Mouse (Mus musculus) fat pad, adult 2 months (tissue): ENCODE results near the gene Atp2b4.
A peak's percentile ranks its signal among the peaks of the same experiment; 100 is the strongest.

ENCODE experiments used
- DNase-seq: peaks from one replicate; pipeline ENCODE4 v3.0.0-alpha.2; 2011; ENCODE audit warnings: low read depth, low spot score; ENCODE audit errors: extremely low read depth

Atp2b4 gene

GRCm38 (mm10) chr1:133800948-133801393, at the start of gene Atp2b4:
Atp2b4 (minus strand) TSS chr1:133801041.
- DNase-seq: peak; percentile 63

DNA sequence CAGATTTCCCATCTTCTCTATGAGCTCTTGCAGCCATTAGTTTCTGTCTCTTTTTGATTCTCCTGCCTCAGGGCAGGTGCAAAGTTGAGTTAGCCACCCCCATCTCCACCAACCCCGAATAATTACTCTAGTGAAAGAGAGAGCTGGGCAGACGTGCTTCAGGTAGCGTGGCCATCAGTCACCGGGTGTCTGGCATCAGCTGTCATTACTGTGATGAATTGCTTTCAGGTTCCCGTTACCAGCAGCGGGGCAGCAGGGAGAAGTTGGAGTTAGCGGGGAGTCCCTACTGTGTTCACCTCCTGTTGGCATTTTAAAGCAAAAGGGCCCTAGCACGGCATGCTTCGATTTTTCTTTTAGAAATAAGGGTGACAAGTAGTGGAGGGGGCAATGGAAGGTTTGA, 43.9 kb upstream of the Atp2b4 start:
- DNase-seq: no peak

DNA sequence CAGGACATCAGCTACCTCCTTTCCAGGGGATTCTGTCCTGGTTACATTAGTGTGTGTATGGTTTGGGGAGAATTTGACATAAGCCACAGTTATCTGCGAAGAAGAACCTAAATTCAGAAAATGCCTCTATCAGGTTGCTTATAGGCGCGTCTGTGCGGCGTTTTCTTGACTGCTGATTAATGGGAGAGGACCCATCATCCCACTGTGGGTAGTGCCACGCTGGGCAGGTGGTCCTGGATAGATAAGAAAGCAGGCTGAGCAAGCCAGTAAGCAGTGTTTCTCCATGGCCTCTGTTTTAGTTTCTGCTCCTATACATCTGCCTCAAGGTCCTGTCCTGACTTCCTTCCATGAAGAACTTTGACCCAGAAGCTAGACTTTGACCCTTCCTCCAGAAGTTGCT, 43.1 kb upstream of the Atp2b4 start:
- no peak for DNase-seq

DNA sequence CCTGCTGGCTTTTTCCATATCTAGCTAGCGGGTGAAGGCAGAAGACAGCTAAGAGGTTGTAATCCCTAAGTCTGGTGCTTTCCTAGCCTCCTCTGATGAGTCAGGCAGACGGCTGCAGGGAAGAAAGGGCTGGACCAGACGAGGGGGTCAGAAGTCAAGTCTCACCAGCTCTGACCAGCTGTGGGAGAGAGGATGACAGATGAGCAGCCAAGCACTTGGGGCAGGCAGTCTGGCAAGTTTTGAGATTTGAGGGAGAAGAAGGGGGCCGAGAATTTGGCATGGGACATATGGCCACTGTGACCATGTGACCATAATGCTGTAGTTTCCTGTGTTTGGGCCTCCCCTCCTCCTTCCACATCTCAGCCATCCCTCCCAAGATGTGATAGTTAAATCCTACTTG, 42.5 kb upstream of the Atp2b4 start:
- DNase-seq: no peak

DNA sequence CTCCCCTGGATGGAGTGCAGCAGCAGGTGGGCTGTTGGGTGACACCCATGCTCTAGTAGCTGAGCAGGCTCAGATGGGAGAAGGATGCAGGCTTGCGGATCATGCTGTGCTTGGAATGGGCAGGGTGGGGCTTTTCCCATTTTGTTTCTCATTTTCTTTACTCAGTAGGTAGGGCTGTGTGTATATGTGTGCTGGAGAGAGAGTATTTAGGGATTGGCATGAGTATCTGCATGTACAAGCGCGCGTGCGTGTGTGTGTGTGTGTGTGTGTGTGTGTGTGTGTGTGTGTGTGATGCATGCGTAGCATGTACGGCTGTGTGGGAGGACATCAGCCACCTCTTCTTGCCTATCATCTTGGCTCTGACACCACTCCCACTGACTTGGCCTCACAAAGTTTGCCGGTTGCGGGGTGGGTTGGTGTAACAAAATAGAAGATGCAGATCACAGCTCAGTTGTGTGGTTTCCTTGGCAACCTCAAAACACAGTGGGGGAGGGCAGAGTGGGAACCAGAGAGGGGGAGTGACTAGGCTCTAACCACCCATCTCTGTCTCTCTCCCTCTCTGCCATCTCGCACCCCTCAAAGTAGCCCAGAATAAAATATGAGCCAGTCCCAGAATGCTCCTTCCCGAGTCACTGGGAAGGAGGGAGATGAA, 41.4 kb upstream of the Atp2b4 start:
- DNase-seq: no peak

DNA sequence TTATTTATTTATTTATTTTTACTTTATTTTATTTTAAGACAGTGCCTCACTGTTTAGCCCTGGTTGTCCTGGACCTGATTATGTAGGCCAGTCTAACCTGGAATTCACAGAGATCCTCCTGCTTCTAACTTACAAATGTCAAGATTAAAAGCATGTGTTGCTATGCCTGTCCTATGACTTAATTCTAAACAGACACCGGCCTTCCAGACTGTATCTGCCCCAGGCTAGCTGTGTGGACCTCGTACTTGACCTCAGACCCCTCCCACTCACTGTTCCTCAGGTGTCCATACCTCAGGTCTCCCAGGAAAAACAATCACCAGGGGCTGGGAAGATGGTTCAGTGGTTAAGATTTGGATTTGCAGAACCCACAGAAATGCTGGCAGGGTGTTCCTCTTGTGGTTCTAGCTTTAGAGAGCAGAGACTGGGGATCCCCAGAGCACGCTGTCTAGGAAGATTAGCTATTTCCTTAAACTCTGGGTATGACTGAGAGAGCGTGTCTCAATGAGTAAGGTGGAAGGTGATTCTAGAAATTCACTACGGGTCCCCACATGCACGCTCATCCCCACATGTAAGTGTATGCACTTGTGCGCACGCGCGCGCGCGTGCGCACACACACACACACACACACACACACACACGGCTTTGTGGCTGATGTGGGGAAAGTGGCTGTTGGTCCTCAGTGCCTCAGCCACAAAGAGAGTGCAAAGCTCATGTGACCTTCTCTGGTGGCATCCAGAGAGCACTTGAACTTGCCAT, 40.5 kb upstream of the Atp2b4 start:
- DNase-seq: no peak

- no peak for DNase-seq
Observed at GRCm38 (mm10) chr1:133840530-133840929, 39.7 kb upstream of the Atp2b4 start.

DNA sequence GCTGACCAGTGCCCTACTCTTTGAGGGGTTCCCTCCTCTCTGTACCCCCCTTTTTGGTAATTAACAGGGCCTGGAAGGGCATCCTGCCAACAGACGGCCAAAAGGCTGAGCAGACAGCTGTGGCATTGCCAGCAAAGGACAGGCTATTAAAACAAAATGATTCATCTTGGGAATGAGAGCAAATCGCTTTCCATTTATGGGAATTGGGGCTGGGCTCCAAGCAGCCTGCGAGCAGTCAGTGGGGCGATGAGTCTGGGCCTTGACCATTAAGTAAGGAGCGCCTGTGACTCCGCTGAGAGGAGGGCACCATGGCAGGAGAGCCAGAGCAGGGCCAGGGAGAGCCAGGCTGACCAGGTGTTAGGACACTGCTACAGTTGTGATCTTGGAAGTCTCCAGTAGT, 33.5 kb upstream of the Atp2b4 start:
- no peak for DNase-seq

DNA sequence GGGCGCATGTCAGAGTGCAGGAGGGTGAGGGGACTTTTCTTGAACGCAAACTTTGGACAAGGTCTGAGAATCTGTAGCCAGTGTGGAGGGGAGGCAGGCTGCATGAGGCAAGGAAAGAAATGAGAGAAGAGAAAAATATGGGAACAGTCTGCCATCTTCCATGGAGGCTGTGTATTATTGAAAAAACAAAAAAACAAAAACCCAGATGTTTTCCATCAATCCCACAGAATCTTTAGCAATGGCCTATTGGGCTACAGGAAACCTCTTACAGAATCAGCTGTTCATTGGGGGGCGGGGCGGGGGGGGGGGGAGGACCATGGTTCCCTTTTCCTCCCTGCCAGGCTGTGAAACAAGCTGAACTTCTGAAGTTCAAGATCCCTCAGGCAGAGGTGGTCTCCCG, 31.9 kb upstream of the Atp2b4 start:
- no peak for DNase-seq

- no peak for DNase-seq
Observed at GRCm38 (mm10) chr1:133826193-133826592, 25.4 kb upstream of the Atp2b4 start.

GRCm38 (mm10) chr1:133825543-133825942, 24.7 kb upstream of the Atp2b4 start:
- no peak for DNase-seq

GRCm38 (mm10) chr1:133825140-133825539, 24.3 kb upstream of the Atp2b4 start:
- DNase-seq: no peak

DNA sequence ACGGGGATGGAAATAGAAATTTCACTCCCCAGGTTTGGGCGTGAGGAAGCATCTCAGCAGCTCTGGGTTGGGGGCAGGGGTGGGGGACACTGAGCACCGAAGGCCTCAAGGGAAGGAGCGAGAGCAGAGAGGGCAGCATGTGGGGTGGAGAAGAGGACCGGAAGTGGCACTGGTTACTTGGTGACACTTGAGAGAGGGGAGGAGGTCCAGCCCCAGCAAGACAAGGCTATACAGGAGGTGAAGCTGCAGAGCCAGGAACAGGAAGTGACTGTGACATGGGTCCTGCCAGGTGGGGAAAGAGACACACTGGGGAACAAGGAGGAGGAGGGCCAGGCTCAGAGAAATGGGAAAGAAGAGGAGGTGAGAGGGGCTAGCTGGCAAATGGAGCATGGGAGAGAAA, 20.3 kb upstream of the Atp2b4 start:
- DNase-seq: no peak

DNA sequence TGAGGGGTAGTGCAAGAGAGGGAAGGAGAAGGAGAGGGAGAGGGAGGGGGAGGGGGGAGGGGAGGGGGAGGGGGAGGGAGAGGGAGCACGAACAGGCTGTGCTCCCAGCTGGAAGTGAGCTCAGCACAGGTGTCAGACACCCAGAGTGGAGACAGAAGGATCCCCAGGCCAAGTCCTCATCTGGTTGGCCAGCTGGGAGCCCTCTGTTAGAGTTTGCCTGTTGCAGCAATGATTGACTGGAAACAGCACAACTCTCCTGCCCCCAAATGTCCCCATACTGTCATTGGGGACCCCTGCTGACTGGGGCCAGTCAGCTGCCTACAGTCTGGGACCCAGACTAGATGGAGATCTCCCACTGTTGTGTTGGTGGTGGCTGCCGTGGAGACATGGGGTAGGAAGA, 19.3 kb upstream of the Atp2b4 start:
- no peak for DNase-seq

- DNase-seq: peak; percentile 68
Observed at GRCm38 (mm10) chr1:133818531-133818930, 17.7 kb upstream of the Atp2b4 start.

DNA sequence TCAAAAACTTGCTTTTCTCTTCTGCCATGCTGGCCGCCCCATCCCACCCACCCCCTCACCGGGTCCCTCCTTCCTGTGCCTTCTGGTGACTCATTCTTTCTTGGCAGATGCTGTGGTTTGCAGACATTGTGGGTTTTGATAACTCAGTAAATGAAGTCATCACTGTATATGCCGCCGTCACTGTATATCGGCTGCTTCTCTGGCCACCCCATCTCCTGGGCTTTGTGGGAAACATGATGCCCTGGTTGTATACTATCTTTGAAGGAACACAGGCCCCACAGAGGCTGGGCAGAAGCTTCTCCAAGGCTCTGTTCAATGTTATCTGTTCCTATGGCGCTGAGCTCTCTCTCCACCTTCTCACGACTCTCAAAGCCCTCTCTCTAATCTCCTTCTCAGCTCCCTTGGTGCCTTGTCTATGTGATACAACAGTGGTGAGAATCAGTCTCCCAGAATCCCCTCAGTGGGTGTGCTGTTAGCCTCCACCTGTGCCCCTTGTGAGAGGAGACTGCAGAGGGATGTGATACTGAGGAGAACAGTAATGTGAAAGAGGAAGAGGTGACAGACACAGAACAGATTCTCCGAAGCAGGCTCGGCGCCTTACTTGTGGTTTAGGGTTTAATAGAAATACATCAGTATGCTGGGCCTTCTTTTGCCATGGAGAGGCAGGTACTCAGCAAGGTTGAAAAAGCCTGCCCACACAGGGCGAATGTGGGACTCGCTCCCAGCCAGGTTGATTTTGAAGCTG, 15.1 kb upstream of the Atp2b4 start:
- DNase-seq: no peak

DNA sequence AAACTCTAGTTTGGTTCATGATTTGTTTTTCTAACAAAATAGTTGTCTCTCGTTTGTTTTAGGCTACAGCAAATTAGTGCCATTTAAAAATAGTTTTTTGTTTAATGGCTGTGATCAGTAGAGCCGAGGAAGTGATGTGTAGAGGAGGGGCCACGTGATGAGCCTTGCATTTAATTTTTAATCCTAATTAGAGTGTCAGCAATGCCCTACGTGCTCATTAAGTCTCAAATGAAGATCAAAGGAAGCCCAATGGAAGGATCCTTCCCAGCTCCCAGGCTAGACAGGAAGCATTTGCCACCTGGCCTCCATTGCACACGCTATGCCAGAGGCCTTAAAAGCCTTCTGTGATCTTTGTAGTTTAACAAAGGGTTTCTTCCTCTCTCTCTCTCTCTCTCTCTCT, 8.5 kb upstream of the Atp2b4 start:
- DNase-seq: no peak

- no peak for DNase-seq
Observed at GRCm38 (mm10) chr1:133808020-133808419, 7.2 kb upstream of the Atp2b4 start.

GRCm38 (mm10) chr1:133801743-133802142, 902 bp upstream of the Atp2b4 start:
- DNase-seq: peak; percentile 91

DNA sequence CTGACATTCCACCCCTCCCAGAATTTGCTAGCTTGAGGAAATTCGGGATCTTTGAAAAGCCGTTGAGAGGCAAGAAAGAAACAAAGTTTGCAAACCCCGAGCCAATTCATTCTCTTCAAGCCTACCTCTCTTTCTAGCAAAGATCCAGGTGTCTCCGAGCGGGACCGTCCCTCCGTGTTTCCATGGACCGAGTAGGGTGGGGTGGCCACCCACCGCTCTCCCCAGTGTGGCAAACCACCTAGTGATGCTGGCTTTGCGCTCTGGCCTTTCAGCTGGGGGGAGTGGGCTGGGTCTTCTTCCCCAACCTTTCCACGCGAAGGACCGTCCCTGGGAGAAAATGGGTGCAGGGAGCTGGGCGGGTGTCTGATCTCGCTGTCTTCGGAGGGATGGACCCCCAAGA, 329 bp downstream of the Atp2b4 start:
- DNase-seq: no peak

GRCm38 (mm10) chr1:133799686-133800445, 975 bp downstream of the Atp2b4 start:
- DNase-seq: no peak
